Mouse (Mus musculus) NIH3T3 (cell line): ENCODE data around the gene Dffa.
"Not testable (repeated sequence)": the region's sequence is repeated elsewhere in the genome, so short reads cannot be mapped to it uniquely, and the experiment has no call there.

Experiments used
- DNase-seq: peaks from one replicate; pipeline ENCODE4 v3.0.0-alpha.2; 2012; ENCODE audit warnings: low read depth

The Dffa gene

GRCm38 (mm10) chr4:149098571-149098970, 5.4 kb upstream of the Dffa start:
- no peak for DNase-seq

GRCm38 (mm10) chr4:149099369-149100017, 4.5 kb upstream of the Dffa start, which contains the start of gene Pex14:
Pex14 (minus strand) TSS chr4:149099876.
- DNase-seq, result peak; percentile 89

- DNase-seq, result not testable (repeated sequence)
Measured at GRCm38 (mm10) chr4:149100449-149100848, 3.5 kb upstream of the Dffa start.

GRCm38 (mm10) chr4:149101456-149101855, 2.5 kb upstream of the Dffa start:
- DNase-seq, result peak; percentile 77

- not testable (repeated sequence) for DNase-seq
Measured at GRCm38 (mm10) chr4:149119978-149120562, 16.1 kb downstream of the Dffa start.

- DNase-seq, result no peak
Measured at GRCm38 (mm10) chr4:149123432-149123831, 19.5 kb downstream of the Dffa start.

- DNase-seq, result no peak
Measured at GRCm38 (mm10) chr4:149125341-149126114, 21.6 kb downstream of the Dffa start.

GRCm38 (mm10) chr4:149126115-149126509, 22.2 kb downstream of the Dffa start:
- no peak for DNase-seq

- DNase-seq, result no peak
Measured at GRCm38 (mm10) chr4:149126663-149127062, 22.7 kb downstream of the Dffa start, which contains the start of gene Cort. Cort (minus strand) TSS chr4:149126763.

- no peak for DNase-seq
Measured at GRCm38 (mm10) chr4:149128467-149128866, 24.5 kb downstream of the Dffa start.

GRCm38 (mm10) chr4:149131021-149131752, 27.2 kb downstream of the Dffa start:
- no peak for DNase-seq

- no peak for DNase-seq
Measured at GRCm38 (mm10) chr4:149131789-149132565, 28.0 kb downstream of the Dffa start.

GRCm38 (mm10) chr4:149133395-149133794, 29.4 kb downstream of the Dffa start:
- no peak for DNase-seq

- peak; percentile 65 for DNase-seq
Measured at GRCm38 (mm10) chr4:149136116-149136850, 32.3 kb downstream of the Dffa start.

GRCm38 (mm10) chr4:149136982-149137770, 33.2 kb downstream of the Dffa start, which contains the start of gene Cenps:
Cenps (minus strand) TSS chr4:149137629.
- DNase-seq, result peak; percentile 91

GRCm38 (mm10) chr4:149138515-149138914, 34.6 kb downstream of the Dffa start:
- DNase-seq, result no peak

- no peak for DNase-seq
Measured at GRCm38 (mm10) chr4:149143594-149143993, 39.6 kb downstream of the Dffa start.

GRCm38 (mm10) chr4:149144459-149144858, 40.5 kb downstream of the Dffa start:
- peak; percentile 88 for DNase-seq

- no peak for DNase-seq
Measured at GRCm38 (mm10) chr4:149145151-149145550, 41.2 kb downstream of the Dffa start.

GRCm38 (mm10) chr4:149147528-149147927, 43.6 kb downstream of the Dffa start:
- DNase-seq, result no peak
